Mouse (Mus musculus): ENCODE measurements at regions not wholly inside any gene's neighbourhood (a gene's known extent, or its start where the extent isn't known, plus 50 kb on each side); places are given as distances from the start of the nearest gene placed in this dataset.

- no peak for DNase-seq (ENCODE audit: low spot score)
Observed at GRCm38 (mm10) chr8:66756639-66757038, 59.6 kb downstream of the Npy1r start.

- DNase-seq (ENCODE audit: low spot score) = no peak
Observed at GRCm38 (mm10) chr8:66757830-66758229, 60.8 kb downstream of the Npy1r start.

- DNase-seq (ENCODE audit: low spot score) = no peak
Observed at GRCm38 (mm10) chr8:66758519-66758918, 61.5 kb downstream of the Npy1r start.

- no peak for DNase-seq (ENCODE audit: low spot score)
Observed at GRCm38 (mm10) chr8:66759716-66760115, 62.7 kb downstream of the Npy1r start.

- DNase-seq (ENCODE audit: low spot score) = no peak
Observed at GRCm38 (mm10) chr8:66760958-66761583, 64.1 kb downstream of the Npy1r start.

- no peak for DNase-seq (ENCODE audit: low spot score)
Observed at GRCm38 (mm10) chr8:66764992-66765528, 68.1 kb downstream of the Npy1r start.

GRCm38 (mm10) chr8:66768379-66768969, 71.5 kb downstream of the Npy1r start:
- no peak for DNase-seq (ENCODE audit: low spot score)

- DNase-seq (ENCODE audit: low spot score) = no peak
Observed at GRCm38 (mm10) chr8:66771111-66771510, 74.1 kb downstream of the Npy1r start.

GRCm38 (mm10) chr8:66772653-66773052, 75.7 kb downstream of the Npy1r start:
- DNase-seq (ENCODE audit: low spot score) = no peak

- DNase-seq (ENCODE audit: low spot score) = peak; percentile 24
Observed at GRCm38 (mm10) chr8:66777115-66777877, 80.3 kb downstream of the Npy1r start.

GRCm38 (mm10) chr8:66779622-66780021, 80.4 kb upstream of the Naf1 start:
- DNase-seq (ENCODE audit: low spot score) = no peak

- DNase-seq (ENCODE audit: low spot score) = no peak
Observed at GRCm38 (mm10) chr8:66782656-66783055, 77.4 kb upstream of the Naf1 start.

GRCm38 (mm10) chr8:66785996-66786395, 74.0 kb upstream of the Naf1 start:
- no peak for DNase-seq (ENCODE audit: low spot score)
